10 mouse cellular contexts compared by ENCODE assay signal in the genomic region with DNA sequence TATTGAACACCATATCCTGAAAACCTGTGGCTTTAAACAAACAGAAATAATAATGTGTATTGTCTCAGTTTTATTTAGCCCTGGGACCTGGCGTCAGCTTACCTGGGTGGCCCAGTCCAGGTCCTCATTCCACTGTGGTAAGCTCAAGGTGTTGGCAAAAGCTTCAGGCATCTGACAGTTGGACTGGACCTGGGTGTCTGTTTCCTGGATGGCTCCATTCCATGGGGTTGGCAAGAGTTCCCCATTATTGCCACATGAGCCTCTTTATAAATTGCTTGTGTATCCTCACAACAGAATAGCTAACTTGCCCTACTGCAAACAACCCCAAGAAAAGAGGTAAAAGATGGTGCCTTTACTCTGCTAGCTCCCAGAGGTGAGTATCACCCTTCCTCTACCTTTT.
DNase-seq lines count a peak whose midpoint lies in the region.
"Had no signal": no experiment of that assay in that cellular context is flagged by ENCODE, and none has a peak within 500 bp of the region (broad histone marks: within the 10 kb centered on the region; RNA-seq: fewer than 3 reads in every experiment).

No protein-coding gene starts in this region.

- DNase-seq in adrenal gland, postnatal 10 days, result peak; percentile 49
- no peak for DNase-seq in adrenal gland, postnatal 25 days
- DNase-seq in brain, adult 2 months (ENCODE audit: low read depth, low spot score), result peak; percentile 93
- peak; percentile 93 for DNase-seq in cerebellum, adult 9-10 months
- DNase-seq in gonadal fat pad, adult 2 months (ENCODE audit: low read depth), result peak; percentile 87
- DNase-seq in urinary bladder, postnatal 4 days (ENCODE audit: low spot score in 2 of 2), result no peak
- no peak for DNase-seq in thymus, adult 18-20 months
- no peak for DNase-seq in heart, adult 18-20 months
- DNase-seq: gastrocnemius, postnatal 14 days; heart, postnatal 4 days had no signal

Comparison
In these comparisons a context has a peak if more than half of its experiments do, and no peak if none do; other contexts are left out.
1. DNase-seq: peak in adrenal gland, postnatal 10 days (single experiment), brain, adult 2 months (single experiment), cerebellum, adult 9-10 months (single experiment) and gonadal fat pad, adult 2 months (single experiment); none in adrenal gland, postnatal 25 days (single experiment), urinary bladder, postnatal 4 days (0 of 2), thymus, adult 18-20 months (0 of 2) and heart, adult 18-20 months (0 of 2).